Mouse (Mus musculus) heart, postnatal 0 days (tissue): ENCODE results near the gene Nelfcd.

Experiments
- CTCF ChIP-seq: IDR thresholded peaks from 2 replicates; pipeline ENCODE4 v1.5.1; 2016; ENCODE audit warnings: antibody characterized with exemption, control low read depth, low read depth
- EP300 ChIP-seq: IDR thresholded peaks from 2 replicates; pipeline ENCODE4 v1.6.1; 2016; ENCODE audit warnings: antibody characterized with exemption, low read depth

- TF ChIP-seq CTCF, result no peak
- TF ChIP-seq EP300, result no peak
Observed at GRCm38 (mm10) chr2:174424301-174425085, 8.9 kb downstream of the Nelfcd start.
